Mouse (Mus musculus) Muller cell, postnatal 12 days (primary cell): ENCODE measurements around the gene Igf2r.
A peak's percentile ranks its signal among the peaks of the same experiment; 100 is the strongest.

ENCODE experiments used
- DNase-seq: peaks from one replicate; pipeline ENCODE4 v3.0.0-alpha.2; 2015; ENCODE audit errors: inconsistent ontology term

The Igf2r gene

DNA sequence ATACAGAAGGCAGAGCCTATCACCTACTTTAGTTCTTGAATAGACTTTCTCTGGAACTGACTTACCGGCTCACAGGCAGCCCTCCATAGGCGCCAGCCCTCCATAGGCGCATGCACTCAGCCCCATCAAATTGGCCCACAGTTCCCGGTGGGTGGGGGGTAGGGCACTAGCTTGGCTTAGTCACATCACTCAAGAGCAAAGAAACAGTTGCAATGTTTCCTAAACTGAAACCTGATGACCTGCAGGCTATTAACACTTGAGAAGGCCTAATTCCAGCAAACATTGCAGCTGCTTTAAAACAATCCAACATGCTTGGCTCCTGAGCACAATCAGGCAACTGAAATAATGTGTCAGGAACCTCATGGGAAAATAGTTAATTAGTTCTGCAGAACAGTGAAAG is 18.2 kb downstream of the Igf2r start:
- peak; percentile 59 for DNase-seq

DNA sequence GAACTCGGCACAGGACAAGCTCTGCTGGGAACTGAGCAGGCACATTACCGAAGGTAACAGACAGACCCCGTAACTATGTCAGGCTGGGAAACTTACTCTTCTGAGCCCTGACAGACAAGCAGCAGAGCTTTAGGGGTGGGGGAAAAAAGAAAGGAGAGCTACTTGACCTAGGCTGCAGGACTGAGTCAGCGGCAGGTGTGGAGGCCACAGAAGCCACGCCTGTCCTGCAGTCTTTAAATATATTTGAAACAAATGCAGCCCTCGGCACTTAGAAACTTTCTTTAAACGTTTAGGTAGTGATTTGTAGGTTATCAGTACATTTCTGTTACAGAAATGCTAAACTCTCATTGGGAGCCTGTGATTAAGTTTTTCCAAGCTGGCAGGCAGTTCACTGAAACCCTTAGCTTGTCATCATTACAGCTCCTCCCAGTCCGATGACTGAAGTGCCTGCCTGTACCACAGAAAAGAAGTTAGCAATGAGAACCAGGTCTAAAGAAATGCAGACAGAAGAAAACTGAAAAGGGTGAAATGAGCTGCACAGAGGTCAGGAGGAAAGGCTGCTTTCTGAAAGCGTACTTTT is 18.8 kb downstream of the Igf2r start:
- no peak for DNase-seq

- no peak for DNase-seq
These were observed 19.8 kb downstream of the Igf2r start for GRCm38 (mm10) chr17:12749421-12750367.

DNA sequence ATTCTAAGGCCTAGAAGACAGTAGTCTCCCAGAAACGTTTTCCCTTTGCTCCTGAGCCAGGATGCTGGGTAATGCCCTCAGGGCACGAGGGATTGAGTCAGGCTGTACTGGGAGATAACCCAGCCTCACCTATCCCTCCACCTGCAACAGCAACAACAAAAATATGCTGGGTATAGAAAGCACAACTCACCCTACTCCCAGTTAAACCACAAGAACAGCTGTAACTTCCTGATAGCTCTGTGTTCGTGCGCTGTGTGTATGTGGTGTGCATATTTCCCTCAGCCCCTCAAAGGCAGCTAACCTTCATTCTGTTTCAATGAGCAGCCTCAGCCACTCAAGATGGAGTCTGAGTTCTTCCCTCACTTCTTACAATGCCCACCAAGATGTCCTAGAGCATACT is 23.7 kb downstream of the Igf2r start:
- DNase-seq: no peak

- peak; percentile 96 for DNase-seq
These were observed 25.4 kb downstream of the Igf2r start for GRCm38 (mm10) chr17:12744071-12744470.

GRCm38 (mm10) chr17:12742151-12742908 is 27.1 kb downstream of the Igf2r start:
- DNase-seq: no peak

GRCm38 (mm10) chr17:12741218-12741968 is 28.1 kb downstream of the Igf2r start:
- DNase-seq: peak; percentile 64

DNA sequence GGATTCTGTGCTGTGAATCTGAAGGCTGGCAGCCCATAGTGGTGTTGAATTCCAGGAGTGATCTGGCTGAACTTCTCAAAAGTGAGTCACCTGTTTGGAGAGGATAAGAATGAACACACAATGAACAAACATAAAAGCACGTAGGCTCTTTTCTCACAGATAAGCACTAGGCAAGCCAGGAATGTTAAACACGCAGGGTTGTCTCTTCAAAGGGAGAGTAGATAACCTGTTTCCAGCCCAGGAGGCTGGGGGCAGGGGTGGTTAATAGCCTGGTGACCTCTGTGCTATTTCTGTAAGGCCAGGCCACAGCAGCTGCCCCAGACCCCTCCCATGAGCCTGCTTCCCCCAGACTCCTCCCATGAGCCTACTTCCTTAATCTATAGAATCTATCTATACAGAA is 29.1 kb downstream of the Igf2r start:
- peak; percentile 58 for DNase-seq

GRCm38 (mm10) chr17:12739516-12739915 is 29.9 kb downstream of the Igf2r start:
- no peak for DNase-seq

DNA sequence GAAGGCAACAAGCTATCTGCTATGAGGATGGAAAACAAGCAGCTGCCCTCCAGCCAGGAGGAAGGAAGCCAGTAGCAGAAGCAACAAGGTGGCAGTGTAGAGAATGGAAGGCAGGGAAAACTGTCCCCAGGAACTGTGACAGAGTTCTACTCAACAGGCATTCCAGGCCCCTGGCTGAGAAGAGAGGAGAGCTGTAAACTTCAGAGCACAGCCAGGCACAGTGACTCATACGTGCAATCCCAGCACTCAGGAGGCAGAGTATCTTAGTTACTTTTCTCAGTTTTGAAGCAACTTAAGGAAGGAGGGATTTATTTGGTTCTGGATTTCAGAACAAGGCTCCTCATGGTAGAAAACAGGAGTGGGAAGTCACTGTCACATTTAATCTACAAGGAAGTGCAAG is 31.5 kb downstream of the Igf2r start:
- DNase-seq: peak; percentile 73

GRCm38 (mm10) chr17:12734205-12734857 is 35.1 kb downstream of the Igf2r start:
- DNase-seq: no peak

GRCm38 (mm10) chr17:12733128-12733527 is 36.3 kb downstream of the Igf2r start:
- no peak for DNase-seq

DNA sequence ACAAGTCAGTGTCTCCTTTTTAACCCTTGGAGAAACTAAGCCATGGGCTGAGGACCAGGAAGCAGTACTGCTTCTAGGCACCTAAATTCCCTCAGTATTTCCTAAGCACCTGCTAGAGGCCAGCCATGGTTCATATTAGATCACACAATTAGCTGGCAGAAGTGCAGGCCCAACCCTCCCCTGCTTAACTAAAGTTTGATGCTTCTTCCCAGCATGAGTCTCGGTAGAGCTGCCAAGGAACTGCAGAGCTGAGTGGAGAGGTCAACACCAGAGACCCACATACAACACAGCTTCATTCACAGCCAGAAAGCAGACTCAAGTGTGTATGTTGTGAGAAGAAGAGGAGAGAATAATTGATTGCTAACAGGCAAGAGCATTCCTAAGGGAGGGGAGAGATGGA is 40.9 kb downstream of the Igf2r start:
- peak; percentile 64 for DNase-seq

DNA sequence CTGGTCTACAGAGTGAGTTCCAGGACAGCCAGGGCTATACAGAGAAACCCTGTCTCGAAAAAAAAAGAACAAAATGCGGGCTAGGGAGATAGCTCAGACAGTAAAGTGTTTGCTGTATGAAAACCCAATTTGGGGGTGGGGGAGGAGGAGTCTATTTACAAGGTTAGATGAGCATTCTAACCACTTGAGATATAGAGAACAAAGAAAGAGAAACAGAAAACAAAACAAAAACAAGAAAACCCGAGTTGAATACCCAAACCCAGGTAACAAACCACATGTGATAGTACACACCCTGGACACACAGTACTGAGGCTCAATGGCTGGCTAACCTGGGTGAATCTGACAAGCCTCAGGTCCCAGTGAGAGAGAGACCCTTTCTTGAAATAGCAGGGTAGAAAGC is 41.7 kb downstream of the Igf2r start:
- DNase-seq: no peak

DNA sequence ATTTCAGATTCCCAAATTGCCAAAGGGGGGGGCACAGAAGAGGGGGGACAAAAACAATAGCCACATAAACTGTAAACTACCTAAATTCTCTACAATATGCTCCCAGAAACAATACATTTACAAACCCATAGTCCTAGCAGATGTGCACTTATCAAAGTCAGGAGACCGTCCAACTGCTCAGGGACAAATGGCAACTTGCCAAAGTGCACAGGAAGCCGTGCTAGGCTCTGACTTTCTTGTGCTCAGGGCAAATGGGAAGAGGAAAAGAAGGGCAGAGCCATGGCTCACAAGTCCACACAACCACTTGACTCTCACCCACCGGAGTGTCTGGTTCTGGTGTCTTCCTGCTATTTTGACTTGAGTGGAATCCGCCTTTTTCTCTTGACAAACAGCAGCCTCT is 43.6 kb downstream of the Igf2r start:
- DNase-seq: no peak

- DNase-seq: no peak
These were observed 44.4 kb downstream of the Igf2r start for GRCm38 (mm10) chr17:12724767-12725744.

GRCm38 (mm10) chr17:12723986-12724766 is 45.3 kb downstream of the Igf2r start:
- DNase-seq: peak; percentile 50

DNA sequence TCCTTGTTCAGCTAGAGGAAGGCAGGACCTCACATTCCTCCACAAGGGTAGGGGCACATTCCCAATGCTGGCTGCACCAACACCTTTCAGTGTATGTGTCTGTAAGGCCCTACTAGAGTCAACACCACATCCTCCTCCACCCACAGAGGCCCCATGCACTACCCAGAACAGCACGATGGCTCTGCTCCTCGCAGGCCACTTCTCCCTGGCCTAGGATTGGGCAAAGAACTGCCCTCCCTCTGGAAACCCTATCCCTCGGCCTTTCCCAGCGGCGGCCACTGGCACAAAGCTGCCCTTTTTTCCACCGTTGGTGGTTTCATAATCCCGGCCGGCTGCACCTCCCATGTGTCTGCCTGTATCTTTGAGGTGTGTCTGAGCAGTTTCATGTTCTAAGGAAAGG is 46.8 kb downstream of the Igf2r start:
- DNase-seq: no peak
